Mouse (Mus musculus) E14TG2a.4 (cell line): Measurements from ENCODE around the gene Gm45213.

Experiments
- CTCF ChIP-seq: conservative IDR thresholded peaks from 2 replicates; pipeline ENCODE4 v1.5.1; 2014; ENCODE audit warnings: low read length
- NANOG ChIP-seq: IDR thresholded peaks from 2 replicates; pipeline ENCODE4 v1.6.1; 2014; ENCODE audit warnings: borderline replicate concordance, low read length, mixed read lengths
- POU5F1 ChIP-seq: IDR thresholded peaks from 2 replicates; pipeline ENCODE4 v1.6.1; 2014; ENCODE audit warnings: low read length, borderline replicate concordance

GRCm38 (mm10) chr7:66043552-66044459 is at the start of gene Gm45213:
- TF ChIP-seq CTCF = no peak
- no peak for TF ChIP-seq NANOG
- no peak for TF ChIP-seq POU5F1
